Mouse (Mus musculus) neutrophil, adult 5-6 weeks (primary cell): ENCODE data around the gene Auh. TPM values are rescaled to one million over a fixed set of nuclear protein-coding genes. Genes with fewer than 3 reads are reported as not detected.

Experiments used
- ATAC-seq: fragments of 151-379, 151-347 bp; 2 replicates; pipeline ENCODE4 v1.8.0; 2017; ENCODE audit warnings: mild to moderate bottlenecking, moderate TSS enrichment; ENCODE audit not compliant: insufficient number of reproducible peaks, poor library complexity, low FRiP score, severe bottlenecking; ENCODE audit errors: extremely low read depth
- total RNA-seq: library from RNA; stranded (forward); fragments of 200-1000 nt; gene quantifications from 2 replicates; pipeline ENCODE4 v1.2.3, GENCODE M21; 2017

The Auh gene
- total RNA-seq = 64.9 and 65.8 TPM in 2 replicates

DNA sequence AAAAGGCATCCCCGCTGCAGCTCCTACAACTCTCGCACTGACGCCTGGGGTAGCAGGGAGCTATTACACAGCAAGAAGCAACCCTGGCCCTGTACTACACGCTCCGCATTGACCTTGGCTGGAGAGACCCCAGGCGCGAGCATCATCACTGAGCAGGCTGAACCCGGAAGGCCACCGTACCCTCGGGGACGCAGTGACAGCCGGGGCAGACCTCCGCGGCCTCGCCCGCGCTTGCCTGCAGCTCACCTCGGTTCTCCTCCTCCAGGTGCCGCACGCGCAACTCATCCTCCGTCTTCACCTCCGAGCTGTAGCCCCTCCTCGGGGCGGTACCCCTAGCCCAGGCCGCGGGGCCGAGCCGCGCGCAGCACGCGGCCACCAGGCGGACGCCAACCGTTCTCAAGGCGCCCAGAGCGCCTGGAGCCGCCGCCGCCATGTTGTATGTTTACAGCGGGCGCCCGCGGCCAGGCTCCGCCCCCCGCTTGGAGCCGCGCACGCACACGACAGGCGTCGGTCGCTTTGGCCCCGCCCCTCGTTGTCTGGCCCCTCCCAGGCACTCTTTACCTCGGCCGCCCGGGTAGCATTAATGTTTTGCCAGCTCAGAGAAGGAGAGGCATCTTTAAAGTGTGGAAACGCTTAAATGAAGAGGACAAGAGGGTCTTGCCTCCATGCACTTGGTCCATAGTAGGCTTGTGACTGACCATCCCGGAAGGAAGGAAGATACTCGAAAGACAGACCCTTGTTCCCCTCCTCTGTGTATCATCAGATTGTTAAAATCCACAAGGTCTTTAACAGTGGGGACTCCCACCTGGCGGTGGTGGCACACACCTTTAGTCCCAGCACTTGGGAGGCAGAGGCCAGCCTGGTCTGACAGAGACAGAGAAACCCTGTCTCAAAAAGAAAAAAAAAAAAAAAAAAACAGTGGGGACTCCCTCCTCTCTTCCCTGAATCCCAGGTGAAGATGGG, at the start of gene Auh:
Auh (minus strand) TSS at position 473 of the 963 bp plus-strand sequence.
- peak; percentile 90 for ATAC-seq

GRCm38 (mm10) chr13:52978321-52978981, 49.0 kb upstream of the Auh start:
- no peak for ATAC-seq

GRCm38 (mm10) chr13:52977757-52978156, 48.3 kb upstream of the Auh start:
- ATAC-seq = no peak

GRCm38 (mm10) chr13:52977221-52977609, 47.7 kb upstream of the Auh start:
- no peak for ATAC-seq

DNA sequence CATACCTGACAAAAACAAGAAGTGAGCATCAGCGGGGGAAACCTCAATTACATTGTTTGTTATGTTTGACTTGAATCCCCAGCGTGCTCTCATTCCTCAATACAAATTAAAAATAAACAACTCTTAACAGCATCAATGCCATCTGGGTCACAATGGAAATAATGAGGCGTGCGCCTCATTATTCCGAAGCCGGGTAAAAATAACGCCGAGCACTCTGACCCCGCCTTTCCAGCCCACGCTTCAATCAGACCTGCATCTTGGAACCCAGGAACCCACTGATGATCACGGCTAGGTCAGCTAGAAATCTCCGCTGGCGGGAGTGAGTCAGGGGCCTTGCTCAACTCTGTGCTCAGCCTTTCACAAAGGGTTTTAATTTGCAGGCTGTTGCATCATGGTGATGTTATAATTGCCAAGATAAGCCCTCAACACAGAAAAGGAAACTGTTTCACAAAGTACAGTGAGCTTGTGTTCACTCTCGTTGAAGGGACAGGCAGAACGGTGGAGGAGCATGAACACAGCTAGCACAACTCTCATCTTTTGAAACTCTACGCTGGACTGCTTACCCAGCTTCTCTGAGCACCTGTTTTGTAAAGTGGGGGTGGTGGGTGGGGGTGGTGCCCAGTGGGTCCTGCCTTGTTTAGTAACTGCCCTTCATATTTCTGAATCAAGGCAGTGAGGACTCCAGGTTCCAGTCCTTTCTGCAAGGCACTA, 47.2 kb upstream of the Auh start:
- no peak for ATAC-seq

GRCm38 (mm10) chr13:52976130-52976509, 46.6 kb upstream of the Auh start:
- ATAC-seq = no peak

- ATAC-seq = no peak
These were observed 45.2 kb upstream of the Auh start for GRCm38 (mm10) chr13:52974676-52975075.

DNA sequence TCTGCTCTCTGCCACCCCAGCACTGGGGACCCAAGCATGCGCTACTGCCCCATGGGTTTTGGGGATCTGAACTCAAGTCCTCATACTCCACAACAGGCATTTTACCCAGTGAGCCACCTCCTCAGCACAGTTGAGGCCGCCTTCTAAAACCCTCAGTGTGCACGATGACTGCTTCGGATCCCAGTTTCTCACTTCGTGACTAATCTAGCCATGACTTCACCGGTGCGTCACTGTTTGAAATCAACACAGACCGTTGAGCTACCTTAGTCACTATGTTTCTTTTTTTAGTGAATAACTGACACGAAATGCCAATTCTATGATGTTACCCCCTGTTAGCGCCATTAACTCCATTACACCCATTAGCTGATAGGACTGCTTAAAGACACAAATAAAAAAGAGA, 43.9 kb upstream of the Auh start:
- ATAC-seq = no peak

GRCm38 (mm10) chr13:52972626-52973025, 43.1 kb upstream of the Auh start:
- no peak for ATAC-seq

GRCm38 (mm10) chr13:52970876-52971275, 41.4 kb upstream of the Auh start:
- ATAC-seq = no peak

DNA sequence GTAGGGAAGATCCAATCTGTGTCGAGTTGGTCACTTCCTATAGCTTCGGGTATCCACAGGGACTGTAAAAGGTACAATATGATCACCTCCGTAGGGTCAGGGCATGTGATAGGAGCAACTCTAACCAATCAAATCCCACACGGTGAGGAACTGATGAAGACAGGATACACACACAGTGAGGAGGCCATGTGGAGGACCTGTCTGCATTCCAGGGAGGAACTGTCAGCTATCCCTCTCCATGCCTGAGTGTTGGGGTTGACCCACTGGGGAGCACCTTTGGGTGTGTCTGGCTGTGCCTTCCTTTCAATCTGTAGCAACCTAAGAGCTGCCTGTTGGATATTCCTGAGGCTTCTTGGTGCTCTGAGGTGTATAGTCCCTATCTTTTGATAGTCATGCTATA, 33.4 kb upstream of the Auh start:
- no peak for ATAC-seq

GRCm38 (mm10) chr13:52962361-52962760, 32.9 kb upstream of the Auh start:
- ATAC-seq = no peak

GRCm38 (mm10) chr13:52953779-52954553, 24.5 kb upstream of the Auh start:
- no peak for ATAC-seq

GRCm38 (mm10) chr13:52949211-52949610, 19.7 kb upstream of the Auh start:
- ATAC-seq = no peak

DNA sequence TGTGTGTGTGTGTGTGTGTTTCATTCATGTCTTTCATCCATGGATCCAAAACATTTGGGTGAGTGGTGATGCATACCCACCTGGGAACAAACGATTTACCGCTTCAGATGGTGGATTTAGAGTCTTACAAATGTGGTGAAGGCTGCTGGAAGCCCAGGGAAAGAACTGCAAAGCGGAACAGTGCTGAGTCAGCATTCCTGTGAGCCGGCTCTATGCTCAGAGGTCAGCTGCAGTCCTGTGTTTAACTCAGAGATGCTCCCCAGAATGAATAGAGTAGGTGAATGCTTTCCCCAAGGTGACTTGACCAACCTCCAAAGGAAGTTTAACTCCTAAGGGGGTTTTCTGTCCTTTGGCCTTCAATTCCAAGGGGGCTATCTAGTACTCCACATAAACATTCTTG, 18.1 kb upstream of the Auh start:
- ATAC-seq = no peak

- no peak for ATAC-seq
These were observed 16.3 kb upstream of the Auh start for GRCm38 (mm10) chr13:52945769-52946168.

DNA sequence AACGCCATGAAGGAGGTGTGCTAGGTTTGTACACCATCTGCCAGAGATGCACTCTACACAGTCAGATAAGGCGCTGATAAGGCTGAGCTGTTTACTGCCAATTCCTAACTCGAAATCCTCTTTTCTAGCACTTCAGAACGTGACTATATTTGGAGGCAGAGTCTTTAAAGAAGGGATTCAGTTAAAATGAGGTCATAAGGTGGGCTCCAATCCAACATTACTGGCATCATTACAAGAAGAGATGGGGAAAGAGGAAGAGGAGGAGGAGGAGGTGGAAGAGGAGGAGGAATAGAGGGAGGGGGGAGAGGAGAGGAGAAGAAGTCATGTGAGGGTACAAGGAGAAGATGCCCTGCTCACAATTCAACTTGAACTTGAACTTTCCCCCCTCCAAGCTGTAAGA, 14.6 kb upstream of the Auh start:
- no peak for ATAC-seq

- no peak for ATAC-seq
These were observed 13.5 kb upstream of the Auh start for GRCm38 (mm10) chr13:52942876-52943388.

DNA sequence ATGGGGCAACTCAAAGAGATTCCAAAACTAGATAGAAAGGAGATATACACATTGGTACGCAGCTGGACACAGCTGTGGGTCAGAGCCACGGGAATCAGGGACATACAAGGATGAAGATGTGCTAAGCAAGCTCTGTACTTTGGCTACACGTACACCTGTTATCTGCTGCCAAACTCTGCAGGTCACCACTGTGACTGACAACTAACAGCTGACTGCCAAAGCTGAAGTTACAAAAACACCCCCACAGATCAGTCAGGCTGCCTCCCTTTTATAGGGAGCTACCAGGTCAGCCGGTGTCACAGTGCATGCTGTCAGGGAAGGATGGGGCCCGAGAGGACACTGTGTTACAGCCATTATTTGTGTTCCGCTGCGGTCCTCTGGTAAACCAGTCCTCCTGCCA, 11.5 kb upstream of the Auh start:
- no peak for ATAC-seq
